Mouse (Mus musculus) embryonic fibroblast, embryonic 13.5 days (primary cell): ENCODE data around the gene Jak3.

Experiments used
- CTCF ChIP-seq: IDR thresholded peaks from 2 replicates; pipeline ENCODE4 v1.5.1; 2011; ENCODE audit warnings: mild to moderate bottlenecking, control low read depth, low read length, moderate library complexity, borderline replicate concordance; ENCODE audit not compliant: insufficient read depth
- POLR2A ChIP-seq: IDR thresholded peaks from 2 replicates; pipeline ENCODE4 v1.6.1; 2011; ENCODE audit warnings: low read depth, mild to moderate bottlenecking, control low read depth, low read length, moderate library complexity

- TF ChIP-seq CTCF (no peak), POLR2A (no peak)
Observed at GRCm38 (mm10) chr8:71679116-71679515, 3.0 kb downstream of the Jak3 start.
